Mouse (Mus musculus): ENCODE data around the gene Patj. TPM values are rescaled to one million over a fixed set of nuclear protein-coding genes. Genes with fewer than 3 reads are reported as not detected.

Gene Patj
- polyA plus RNA-seq, 1 experiment = 25.3 TPM

GRCm38 (mm10) chr4:98567457-98567856 lies 171.9 kb downstream of the Patj start:
- TF ChIP-seq CTCF (conservative IDR thresholded peaks at IDR 0.05; ENCODE audit: insufficient read depth, insufficient read length, low read depth, low read length) = no peak
- no peak for TF ChIP-seq POLR2A (IDR thresholded peaks at IDR 0.05; ENCODE audit: low read depth, low read length)
- no peaks in the 10 kb centered on the region for H3K36me3 ChIP-seq (ENCODE audit: control insufficient read depth, insufficient read depth, low read length)
- DNase-seq = no peak
- no peak overlapping the region for H3K4me3 ChIP-seq (ENCODE audit: insufficient read depth, low read depth, low read length)
- H3K4me1 ChIP-seq (ENCODE audit: control insufficient read depth, insufficient read depth, low read length) = no peaks in the 10 kb centered on the region
- 87% methylated on average over 9 of the region's 9 CpGs for WGBS
- no peak overlapping the region for H3K27ac ChIP-seq (ENCODE audit: insufficient read depth, low read depth, low read length)
- no peaks in the 10 kb centered on the region for H3K27me3 ChIP-seq (replicated peaks; ENCODE audit: control insufficient read depth, insufficient read depth, low read length)

DNA sequence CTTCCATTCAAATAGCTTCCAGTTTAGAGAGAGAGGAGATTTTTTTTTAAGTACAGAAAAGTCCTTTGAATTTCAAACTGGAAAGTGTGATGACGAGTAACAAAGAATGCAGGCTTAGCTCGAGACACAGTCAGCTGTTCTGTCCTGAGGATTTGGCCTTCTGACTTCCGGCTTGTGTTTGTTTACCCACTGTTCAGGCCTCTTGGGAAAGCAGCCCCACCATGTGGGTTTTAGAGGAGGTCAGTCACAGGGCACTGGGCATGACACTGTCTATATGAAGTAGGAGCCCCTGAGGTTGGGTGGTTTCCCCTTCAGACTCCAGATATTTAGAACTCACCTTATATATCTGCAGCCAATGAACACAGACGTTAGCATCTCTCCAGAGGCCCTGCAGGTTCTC lies 174.3 kb downstream of the Patj start:
- TF ChIP-seq POLR2A (IDR thresholded peaks at IDR 0.05; ENCODE audit: low read depth, low read length) (no peak), CTCF (conservative IDR thresholded peaks at IDR 0.05; ENCODE audit: insufficient read depth, insufficient read length, low read depth, low read length) (no peak)

DNA sequence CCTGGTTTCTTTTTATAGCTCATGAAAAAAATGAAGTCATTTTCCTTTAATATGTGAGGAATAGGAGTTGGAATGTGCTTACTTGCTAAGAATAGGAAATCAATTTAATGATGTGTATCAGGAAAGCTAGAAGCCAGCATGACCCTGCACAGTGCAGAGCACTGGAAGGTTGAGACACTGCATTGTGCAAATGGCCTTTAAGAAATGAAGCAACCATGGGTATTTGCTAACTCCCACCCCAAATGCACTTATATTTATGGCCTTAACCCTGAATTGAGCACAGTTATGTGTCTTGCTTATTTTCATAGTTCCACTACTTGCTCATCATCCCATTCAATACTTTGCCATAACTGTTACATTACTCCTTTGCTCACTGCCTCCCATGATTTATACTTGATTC lies 181.7 kb downstream of the Patj start:
- TF ChIP-seq CTCF (conservative IDR thresholded peaks at IDR 0.05; ENCODE audit: insufficient read depth, insufficient read length, low read depth, low read length) (no peak), POLR2A (IDR thresholded peaks at IDR 0.05; ENCODE audit: low read depth, low read length) (no peak)
- Histone ChIP-seq H3K27me3 (replicated peaks; ENCODE audit: control insufficient read depth, insufficient read depth, low read length) (no peaks in the 10 kb centered on the region), H3K36me3 (ENCODE audit: control insufficient read depth, insufficient read depth, low read length) (no peaks in the 10 kb centered on the region), H3K4me3 (ENCODE audit: insufficient read depth, low read depth, low read length) (no peak overlapping the region), H3K4me1 (ENCODE audit: control insufficient read depth, insufficient read depth, low read length) (no peaks in the 10 kb centered on the region), H3K27ac (ENCODE audit: insufficient read depth, low read depth, low read length) (no peak overlapping the region)
- no peak for DNase-seq

More for the DNA sequence above, 174.3 kb downstream of the Patj start:
- H3K4me1 ChIP-seq (ENCODE audit: control insufficient read depth, insufficient read depth, low read length) = no peaks in the 10 kb centered on the region
- no peaks in the 10 kb centered on the region for H3K36me3 ChIP-seq (ENCODE audit: control insufficient read depth, insufficient read depth, low read length)
- no peak overlapping the region for H3K4me3 ChIP-seq (ENCODE audit: insufficient read depth, low read depth, low read length)
- H3K27me3 ChIP-seq (replicated peaks; ENCODE audit: control insufficient read depth, insufficient read depth, low read length) = no peaks in the 10 kb centered on the region
- 56% methylated on average over 4 of the region's 4 CpGs for WGBS
- H3K27ac ChIP-seq (ENCODE audit: insufficient read depth, low read depth, low read length) = no peak overlapping the region
- peak; percentile 21 for DNase-seq

DNA sequence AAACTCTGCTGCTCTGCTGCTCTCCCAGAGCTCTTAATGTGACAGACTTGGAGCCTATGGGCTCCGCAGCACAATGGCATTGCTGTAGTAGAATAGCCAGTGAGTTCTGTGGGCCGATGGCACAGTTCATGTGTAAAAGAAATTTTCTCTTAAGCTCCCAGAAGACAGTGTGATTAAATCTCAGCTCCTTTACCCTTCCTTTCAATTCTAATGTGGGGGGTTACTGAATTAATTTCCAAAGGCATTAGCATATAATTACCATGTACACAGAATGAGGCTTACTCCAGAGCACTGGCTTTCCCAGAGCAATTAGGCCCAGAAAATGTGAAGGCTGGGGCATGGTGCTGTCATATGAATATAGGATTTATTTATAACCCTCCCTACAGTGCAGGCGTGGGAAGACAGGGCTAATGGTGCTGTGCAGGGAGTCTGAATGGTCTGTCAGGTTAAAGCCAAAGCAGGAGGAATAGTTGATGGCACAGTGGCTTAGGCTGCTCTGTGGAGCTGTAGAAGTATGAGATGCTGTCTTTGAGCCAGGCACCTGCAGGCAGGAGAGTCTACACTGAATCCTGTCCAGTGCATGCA lies 182.5 kb downstream of the Patj start:
- H3K36me3 ChIP-seq (ENCODE audit: control insufficient read depth, insufficient read depth, low read length) = no peaks in the 10 kb centered on the region
- no peaks in the 10 kb centered on the region for H3K27me3 ChIP-seq (replicated peaks; ENCODE audit: control insufficient read depth, insufficient read depth, low read length)
- 89% methylated on average over 3 of the region's 3 CpGs for WGBS
- no peak for TF ChIP-seq CTCF (conservative IDR thresholded peaks at IDR 0.05; ENCODE audit: insufficient read depth, insufficient read length, low read depth, low read length)
- no peak for TF ChIP-seq POLR2A (IDR thresholded peaks at IDR 0.05; ENCODE audit: low read depth, low read length)
- H3K4me1 ChIP-seq (ENCODE audit: control insufficient read depth, insufficient read depth, low read length) = no peaks in the 10 kb centered on the region
- DNase-seq = no peak
- H3K27ac ChIP-seq (ENCODE audit: insufficient read depth, low read depth, low read length) = no peak overlapping the region
- no peak overlapping the region for H3K4me3 ChIP-seq (ENCODE audit: insufficient read depth, low read depth, low read length)

DNA sequence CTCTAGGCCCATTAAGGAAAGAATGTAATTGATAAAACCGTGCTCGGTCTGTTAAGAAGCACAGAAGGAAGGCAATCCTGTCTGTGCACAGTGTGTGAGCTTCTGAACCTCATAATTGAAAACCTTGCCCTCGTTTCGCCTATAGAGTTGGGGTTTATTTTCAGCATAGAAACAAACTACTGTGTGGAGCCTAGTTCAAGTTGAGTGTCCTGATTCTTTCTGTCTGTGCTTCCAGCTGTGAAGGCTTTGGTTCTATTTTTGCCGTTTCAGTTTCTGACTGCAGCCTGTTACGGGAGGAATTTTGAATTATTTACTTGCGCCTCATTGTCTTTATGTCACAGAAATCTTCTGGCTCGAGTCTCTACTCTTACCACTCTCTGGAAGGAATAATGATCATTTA lies 185.9 kb downstream of the Patj start:
- no peak for TF ChIP-seq CTCF (conservative IDR thresholded peaks at IDR 0.05; ENCODE audit: insufficient read depth, insufficient read length, low read depth, low read length)
- TF ChIP-seq POLR2A (IDR thresholded peaks at IDR 0.05; ENCODE audit: low read depth, low read length) = no peak
- Histone ChIP-seq H3K4me3 (ENCODE audit: insufficient read depth, low read depth, low read length) (no peak overlapping the region), H3K27ac (ENCODE audit: insufficient read depth, low read depth, low read length) (no peak overlapping the region), H3K27me3 (replicated peaks; ENCODE audit: control insufficient read depth, insufficient read depth, low read length) (no peaks in the 10 kb centered on the region), H3K36me3 (ENCODE audit: control insufficient read depth, insufficient read depth, low read length) (no peaks in the 10 kb centered on the region), H3K4me1 (ENCODE audit: control insufficient read depth, insufficient read depth, low read length) (no peaks in the 10 kb centered on the region)
- WGBS = 82% methylated on average over 8 of the region's 8 CpGs
- DNase-seq = no peak

DNA sequence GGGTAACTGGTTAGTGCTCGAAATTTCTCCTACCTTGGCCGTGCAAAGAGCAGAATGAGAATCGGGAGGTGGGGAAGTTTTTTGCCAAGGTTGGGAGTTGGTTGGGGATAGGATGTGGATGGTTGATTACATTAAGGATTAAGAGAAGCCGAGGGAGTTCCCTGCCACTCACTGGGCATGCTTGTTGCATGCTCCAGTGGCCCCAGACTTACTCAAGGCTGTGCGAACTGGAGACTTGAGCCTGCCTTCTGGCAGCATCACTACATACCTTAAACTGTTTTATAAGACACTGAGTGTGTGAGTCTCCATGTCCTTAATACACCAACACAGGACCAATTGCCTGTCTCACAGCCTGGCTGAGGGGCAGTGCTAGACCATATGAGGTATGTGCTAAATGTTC lies 188.4 kb downstream of the Patj start:
- no peak for TF ChIP-seq POLR2A (IDR thresholded peaks at IDR 0.05; ENCODE audit: low read depth, low read length)
- TF ChIP-seq CTCF (conservative IDR thresholded peaks at IDR 0.05; ENCODE audit: insufficient read depth, insufficient read length, low read depth, low read length) = no peak
- no peak for DNase-seq
- Histone ChIP-seq H3K27ac (ENCODE audit: insufficient read depth, low read depth, low read length) (no peak overlapping the region), H3K27me3 (replicated peaks; ENCODE audit: control insufficient read depth, insufficient read depth, low read length) (no peaks in the 10 kb centered on the region), H3K36me3 (ENCODE audit: control insufficient read depth, insufficient read depth, low read length) (no peaks in the 10 kb centered on the region), H3K4me1 (ENCODE audit: control insufficient read depth, insufficient read depth, low read length) (no peaks in the 10 kb centered on the region), H3K4me3 (ENCODE audit: insufficient read depth, low read depth, low read length) (no peak overlapping the region)
- WGBS = 50% methylated on average over 5 of the region's 5 CpGs

DNA sequence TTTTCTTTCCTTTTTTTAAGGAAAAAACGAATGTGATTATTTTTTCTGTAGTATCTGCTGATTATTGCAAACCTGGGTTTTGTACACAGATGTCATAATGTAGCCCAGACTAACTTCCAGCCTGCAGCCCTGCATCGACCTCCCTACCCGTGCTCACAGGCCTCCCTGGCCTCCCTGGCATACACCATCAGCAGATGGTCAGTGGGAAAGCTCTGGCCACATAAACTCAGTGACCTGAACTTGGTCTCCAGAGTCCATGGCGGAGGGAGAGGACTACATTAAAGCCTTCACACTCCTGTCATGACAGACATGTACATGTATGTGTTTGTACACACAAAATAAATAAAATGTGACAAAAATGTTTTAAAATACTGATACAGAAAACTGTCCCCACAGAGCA lies 190.7 kb downstream of the Patj start:
- TF ChIP-seq CTCF (conservative IDR thresholded peaks at IDR 0.05; ENCODE audit: insufficient read depth, insufficient read length, low read depth, low read length) (no peak), POLR2A (IDR thresholded peaks at IDR 0.05; ENCODE audit: low read depth, low read length) (no peak)
- Histone ChIP-seq H3K27ac (ENCODE audit: insufficient read depth, low read depth, low read length) (no peak overlapping the region), H3K4me3 (ENCODE audit: insufficient read depth, low read depth, low read length) (no peak overlapping the region), H3K27me3 (replicated peaks; ENCODE audit: control insufficient read depth, insufficient read depth, low read length) (no peaks in the 10 kb centered on the region), H3K36me3 (ENCODE audit: control insufficient read depth, insufficient read depth, low read length) (no peaks in the 10 kb centered on the region), H3K4me1 (ENCODE audit: control insufficient read depth, insufficient read depth, low read length) (no peaks in the 10 kb centered on the region)
- no peak for DNase-seq
- WGBS = 83% methylated on average over 4 of the region's 4 CpGs

Data from kidney, adult 2 months (tissue).